Mouse (Mus musculus) spleen, adult 2 months (tissue): Measurements from ENCODE around the gene Rufy2.

Experiments used
- CTCF ChIP-seq: fragments of 200-500 bp; IDR thresholded peaks from 2 replicates; pipeline ENCODE4 v1.5.1; 2011; ENCODE audit warnings: mild to moderate bottlenecking, inconsistent platforms; ENCODE audit not compliant: insufficient read depth, insufficient read length, insufficient replicate concordance; ENCODE audit errors: extremely low read depth
- POLR2A ChIP-seq: fragments of 200-500 bp; IDR thresholded peaks from 2 replicates; pipeline ENCODE4 v1.6.1; 2011; ENCODE audit warnings: low read depth, low read length, inconsistent platforms

DNA sequence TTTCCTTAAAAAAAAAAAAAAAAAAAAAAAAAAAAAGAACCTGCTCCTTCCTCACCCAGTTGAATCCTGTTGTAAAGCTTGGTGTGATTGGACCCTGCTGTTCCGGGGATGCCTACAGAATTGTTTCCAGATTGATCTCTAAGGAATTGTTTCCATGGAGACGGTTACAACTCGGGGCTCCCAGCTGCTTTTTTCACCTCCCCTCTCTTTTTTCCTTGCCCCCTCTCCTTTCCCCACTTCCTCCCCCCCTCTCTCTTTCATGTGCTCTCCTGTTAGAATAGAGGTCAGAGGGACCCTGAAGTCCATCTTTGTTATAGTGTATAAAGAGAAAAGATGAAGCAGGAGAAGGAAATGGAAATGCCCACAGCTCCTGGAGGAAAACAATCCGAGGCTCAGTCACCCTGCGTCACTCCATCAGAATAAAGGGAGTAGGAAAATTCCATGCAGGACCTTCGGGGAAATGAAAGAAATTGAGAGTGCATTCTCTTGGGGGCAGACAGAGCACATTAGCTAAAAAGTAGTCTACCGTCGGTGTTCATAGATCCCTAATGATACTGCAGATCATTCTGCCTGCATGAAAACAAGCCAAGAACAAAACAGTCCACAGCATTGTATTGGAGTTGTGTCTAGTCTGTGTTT, 46.3 kb downstream of the Rufy2 start:
- TF ChIP-seq CTCF (no peak), POLR2A (no peak)
